Mouse (Mus musculus) testis, adult 2 months (tissue): ENCODE data around the gene Maml3. TPM values are rescaled to one million over a fixed set of nuclear protein-coding genes. Genes with fewer than 3 reads are reported as not detected.

Experiments
- H3K27ac ChIP-seq: fragments of 200-500 bp; 2 replicates; pipeline ENCODE4 v1.5.1; 2012; ENCODE audit warnings: low read depth, low read length; ENCODE audit not compliant: control insufficient read depth, insufficient read depth
- H3K27me3 ChIP-seq: fragments of 200-500 bp; 2 replicates; pipeline ENCODE4 v1.6.1; 2012; ENCODE audit warnings: mild to moderate bottlenecking, low read length, moderate library complexity; ENCODE audit not compliant: control insufficient read depth, insufficient read depth
- H3K36me3 ChIP-seq: fragments of 200-500 bp; 2 replicates; pipeline ENCODE4 v1.6.1; 2012; ENCODE audit warnings: mild to moderate bottlenecking, low read length; ENCODE audit not compliant: control insufficient read depth, insufficient read depth
- H3K4me1 ChIP-seq: fragments of 200-500 bp; 2 replicates; pipeline ENCODE4 v1.6.1; 2012; ENCODE audit warnings: low read length; ENCODE audit not compliant: control insufficient read depth, insufficient read depth
- H3K4me3 ChIP-seq: fragments of 200-500 bp; 2 replicates; pipeline ENCODE4 v1.5.1; 2012; ENCODE audit warnings: low read depth, mild to moderate bottlenecking, low read length, moderate library complexity, mixed read lengths; ENCODE audit not compliant: control insufficient read depth
- CTCF ChIP-seq: fragments of 200-500 bp; IDR thresholded peaks from 2 replicates; pipeline ENCODE4 v1.5.1; 2012; ENCODE audit warnings: low read depth, mild to moderate bottlenecking, inconsistent platforms, low read length, moderate library complexity; ENCODE audit not compliant: control insufficient read depth, insufficient read depth, insufficient replicate concordance
- POLR2A ChIP-seq: fragments of 200-500 bp; IDR thresholded peaks from 2 replicates; pipeline ENCODE4 v1.6.1; 2012; ENCODE audit warnings: low read depth, mild to moderate bottlenecking, inconsistent platforms, low read length, moderate library complexity; ENCODE audit not compliant: control insufficient read depth
- polyA plus RNA-seq: library from polyadenylated mRNA; depleted of rRNA; stranded (reverse); fragments of >200 nt; gene quantifications from 2 replicates; pipeline ENCODE4 v1.2.3, GENCODE M21; 2012

The Maml3 gene
- polyA plus RNA-seq, 1 experiment = 2.9 TPM

DNA sequence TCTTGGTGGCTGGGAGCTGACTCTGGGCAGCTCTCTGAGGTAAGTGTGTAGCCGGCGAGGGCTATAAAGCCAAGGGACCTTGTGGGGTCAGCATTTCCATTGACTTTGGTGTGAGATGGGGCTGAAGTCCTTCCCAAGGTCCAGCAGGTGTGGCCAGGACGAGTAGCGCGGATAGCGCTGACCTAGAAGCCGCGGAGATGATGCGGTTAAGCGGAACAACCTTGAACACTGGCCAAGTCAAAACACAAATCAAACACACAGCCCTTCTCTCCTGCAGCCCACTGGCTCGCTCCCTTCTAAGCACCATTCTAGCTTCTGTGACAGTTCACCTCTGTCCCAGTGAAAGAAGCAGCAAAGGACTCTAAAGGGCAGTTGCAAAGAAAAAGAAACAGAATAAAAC lies 225.7 kb downstream of the Maml3 start:
- no peak for TF ChIP-seq CTCF
- no peak for TF ChIP-seq POLR2A
- Histone ChIP-seq H3K36me3 (no peaks in the 10 kb centered on the region), H3K27ac (no peak overlapping the region), H3K27me3 (no peaks in the 10 kb centered on the region), H3K4me3 (no peak overlapping the region), H3K4me1 (no peaks in the 10 kb centered on the region)

DNA sequence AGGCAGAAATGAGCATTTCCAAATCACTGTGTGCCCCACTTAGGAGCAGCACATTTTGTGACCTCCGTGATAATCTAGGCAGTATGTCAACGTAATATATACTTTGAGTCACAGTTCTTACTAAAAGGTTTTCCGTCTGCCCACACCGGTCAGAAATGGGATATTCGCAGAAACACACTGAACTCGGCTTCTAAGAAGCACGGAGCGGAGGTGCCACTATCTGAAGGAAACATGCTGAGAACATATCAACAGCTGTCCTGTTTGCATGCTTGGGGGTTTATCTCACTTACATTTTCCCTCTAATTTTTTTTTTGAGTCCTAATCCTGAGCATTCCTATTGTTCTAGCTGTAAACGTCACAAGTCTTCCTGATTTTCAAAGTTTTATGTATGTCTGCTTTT lies 226.3 kb downstream of the Maml3 start:
- TF ChIP-seq CTCF (no peak), POLR2A (no peak)
- Histone ChIP-seq H3K36me3 (no peaks in the 10 kb centered on the region), H3K27ac (no peak overlapping the region), H3K4me1 (no peaks in the 10 kb centered on the region), H3K4me3 (no peak overlapping the region), H3K27me3 (no peaks in the 10 kb centered on the region)

DNA sequence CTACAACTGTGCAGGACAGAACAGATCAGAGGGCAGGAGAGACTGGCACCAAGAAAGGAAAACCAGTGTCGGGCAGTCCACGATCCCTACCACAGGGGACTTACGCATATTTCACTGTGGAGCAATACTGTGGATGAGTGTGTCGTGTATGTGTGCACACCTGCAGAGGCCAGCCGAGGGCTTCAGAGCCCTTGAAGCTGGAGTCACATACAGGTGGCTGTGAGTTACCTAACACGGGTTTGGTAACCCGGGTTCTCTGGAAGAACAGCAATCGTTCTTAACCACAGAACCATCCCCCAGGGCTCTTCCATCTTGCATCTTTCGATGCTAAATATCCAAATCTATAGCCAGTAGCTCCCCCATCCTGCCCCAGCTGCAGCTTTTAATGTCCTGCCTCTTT lies 228.1 kb downstream of the Maml3 start:
- H3K4me3 ChIP-seq = no peak overlapping the region
- H3K4me1 ChIP-seq = no peaks in the 10 kb centered on the region
- TF ChIP-seq CTCF = no peak
- TF ChIP-seq POLR2A = no peak
- no peaks in the 10 kb centered on the region for H3K27me3 ChIP-seq
- no peak overlapping the region for H3K27ac ChIP-seq
- H3K36me3 ChIP-seq = no peaks in the 10 kb centered on the region

DNA sequence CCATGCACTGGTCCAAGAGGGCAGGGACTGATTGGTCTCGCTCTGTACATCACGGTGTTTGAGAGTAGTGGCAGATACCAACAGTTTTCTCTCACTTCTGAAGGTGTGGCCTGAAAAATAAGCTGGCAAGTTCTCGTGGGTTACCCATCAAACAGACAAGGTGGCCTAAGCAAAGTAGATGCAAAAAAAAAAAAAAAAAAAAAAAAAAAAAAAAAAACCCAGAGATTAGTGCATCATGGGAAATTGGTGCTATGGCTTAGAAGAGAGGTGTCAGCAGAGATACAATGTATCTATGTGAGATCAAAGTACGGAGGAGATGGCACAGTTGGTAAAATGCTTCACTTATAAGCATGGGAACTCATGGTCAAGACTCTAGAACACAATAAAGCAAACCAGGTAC lies 229.2 kb downstream of the Maml3 start:
- Histone ChIP-seq H3K27ac (no peak overlapping the region), H3K27me3 (no peaks in the 10 kb centered on the region), H3K4me3 (no peak overlapping the region), H3K4me1 (no peaks in the 10 kb centered on the region), H3K36me3 (no peaks in the 10 kb centered on the region)
- TF ChIP-seq POLR2A (no peak), CTCF (no peak)

DNA sequence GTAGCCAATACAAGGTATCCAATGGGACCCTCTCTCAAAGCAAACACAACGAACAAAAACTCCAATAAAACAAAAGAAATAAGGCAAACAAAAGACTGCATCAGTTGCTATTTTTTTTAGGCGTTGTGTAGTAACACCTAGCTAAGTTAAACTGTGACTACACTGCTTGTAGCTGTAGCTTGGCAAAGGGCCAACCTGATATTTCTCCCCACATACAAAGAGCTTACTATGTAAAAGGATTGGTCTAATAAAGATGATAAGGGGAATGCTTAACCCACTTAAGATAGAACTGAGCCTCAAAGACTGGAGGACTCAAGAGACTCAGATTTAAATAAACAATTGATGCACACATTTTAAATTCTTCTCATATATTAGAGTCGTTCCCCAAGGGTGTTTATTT lies 230.6 kb downstream of the Maml3 start:
- Histone ChIP-seq H3K36me3 (no peaks in the 10 kb centered on the region), H3K4me1 (no peaks in the 10 kb centered on the region), H3K27ac (no peak overlapping the region), H3K27me3 (no peaks in the 10 kb centered on the region), H3K4me3 (no peak overlapping the region)
- TF ChIP-seq POLR2A (no peak), CTCF (no peak)

DNA sequence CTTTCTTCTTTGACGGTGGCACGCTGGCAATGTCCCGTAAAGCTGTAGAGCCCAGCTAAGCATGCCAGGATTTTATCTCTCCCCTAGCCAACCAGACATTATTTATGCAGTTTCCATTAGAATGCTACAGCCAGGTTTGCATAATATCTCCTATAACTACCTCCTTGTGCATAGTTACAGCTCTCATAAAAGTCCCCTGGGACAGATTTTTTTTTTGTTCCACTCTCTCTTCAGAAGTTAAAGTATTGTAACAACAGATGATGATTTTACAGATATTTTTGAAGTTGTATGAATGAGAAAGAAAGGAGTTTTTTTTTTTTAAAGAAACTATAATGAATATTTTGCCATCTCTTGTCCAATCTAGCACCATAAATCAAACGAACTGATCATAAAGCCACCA lies 232.1 kb downstream of the Maml3 start:
- TF ChIP-seq CTCF = no peak
- no peak for TF ChIP-seq POLR2A
- no peaks in the 10 kb centered on the region for H3K4me1 ChIP-seq
- H3K4me3 ChIP-seq = no peak overlapping the region
- H3K36me3 ChIP-seq = no peaks in the 10 kb centered on the region
- no peak overlapping the region for H3K27ac ChIP-seq
- no peaks in the 10 kb centered on the region for H3K27me3 ChIP-seq

DNA sequence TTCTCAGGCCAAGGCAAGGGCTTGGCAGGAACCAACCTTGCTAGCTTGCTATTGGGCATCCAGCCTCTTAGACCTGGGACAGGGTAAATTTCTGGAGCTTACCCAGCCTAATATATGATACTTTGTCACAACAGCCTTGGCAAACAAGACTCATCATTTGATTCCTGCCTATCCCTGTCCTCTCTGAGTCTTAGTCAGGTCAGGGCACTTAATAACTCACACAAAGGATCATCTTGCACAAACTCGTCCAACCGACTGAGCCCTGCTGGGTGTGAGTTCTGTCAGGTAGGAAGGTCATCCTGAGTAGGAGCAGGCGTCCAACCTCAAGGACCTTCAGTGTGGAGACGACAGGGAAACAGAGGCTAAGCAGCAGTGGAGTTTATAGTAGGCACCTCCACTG lies 233.5 kb downstream of the Maml3 start:
- Histone ChIP-seq H3K4me1 (no peaks in the 10 kb centered on the region), H3K36me3 (no peaks in the 10 kb centered on the region), H3K4me3 (no peak overlapping the region), H3K27me3 (no peaks in the 10 kb centered on the region), H3K27ac (no peak overlapping the region)
- TF ChIP-seq POLR2A = no peak
- TF ChIP-seq CTCF = no peak

DNA sequence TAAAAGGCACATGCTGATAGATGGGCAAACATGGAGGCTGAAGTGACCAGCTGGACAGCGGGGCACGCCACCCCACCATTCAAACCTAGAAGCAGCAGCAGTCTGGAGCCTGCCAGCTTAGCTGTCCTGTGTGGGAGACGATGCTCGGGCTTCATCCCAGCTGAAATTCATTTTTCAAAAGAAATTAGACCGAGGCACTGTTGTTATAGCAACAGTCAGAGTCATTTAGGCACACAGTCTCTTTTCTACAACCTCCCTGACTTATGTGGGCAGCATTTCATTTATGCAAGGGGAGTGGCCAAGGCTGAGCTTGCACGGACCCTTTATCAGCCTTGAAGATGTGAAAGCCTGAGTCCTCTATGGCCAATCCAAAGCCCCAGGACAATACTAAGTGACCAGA lies 234.9 kb downstream of the Maml3 start:
- no peaks in the 10 kb centered on the region for H3K27me3 ChIP-seq
- TF ChIP-seq CTCF (no peak), POLR2A (no peak)
- H3K36me3 ChIP-seq = no peaks in the 10 kb centered on the region
- H3K27ac ChIP-seq = no peak overlapping the region
- no peaks in the 10 kb centered on the region for H3K4me1 ChIP-seq
- H3K4me3 ChIP-seq = no peak overlapping the region
